In the genomic region with DNA sequence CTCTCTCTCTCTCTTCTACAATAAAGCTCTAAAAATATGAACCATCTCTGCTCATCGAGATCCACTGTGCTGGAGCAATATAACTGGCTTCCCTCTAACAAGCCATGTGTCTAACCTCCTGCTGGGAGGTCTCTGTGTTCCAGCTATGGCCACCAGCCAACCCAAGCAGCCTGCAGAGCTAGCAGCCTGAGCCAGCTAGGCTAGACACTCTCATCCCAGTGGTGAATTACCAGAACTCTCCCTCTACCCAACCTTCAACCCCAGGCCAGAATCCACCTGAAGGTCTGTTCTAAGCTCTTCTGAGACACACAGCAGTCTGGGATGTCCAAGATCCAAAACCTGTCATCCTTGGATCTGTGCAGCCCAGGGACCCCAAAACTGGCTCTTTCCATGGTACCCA, we compare ENCODE assay signal across 11 mouse cellular contexts.
DNase-seq lines count a peak whose midpoint lies in the region; ATAC-seq and TF ChIP-seq lines count a peak whose summit lies in the region.
"Had no signal": no experiment of that assay in that cellular context is flagged by ENCODE, and none has a peak within 500 bp of the region (broad histone marks: within the 10 kb centered on the region; RNA-seq: fewer than 3 reads in every experiment).

No protein-coding gene starts in this region.

- H3K4me1 ChIP-seq in kidney, embryonic 14.5 days (ENCODE audit: control insufficient read depth, insufficient read depth, low read length), result no peaks in the 10 kb centered on the region
- peaks cover 2% of the 10 kb centered on the region; the same call in 1 of the 2 replicates for H3K4me1 ChIP-seq in cerebellum, adult 2 months (ENCODE audit: control insufficient read depth, insufficient read depth, low read length)
- H3K4me1 ChIP-seq in neural tube, embryonic 15.5 days, result no peaks in the 10 kb centered on the region

- no peak overlapping the region for H3K27ac ChIP-seq in kidney, embryonic 14.5 days (ENCODE audit: low read depth, low read length)
- no peak overlapping the region for H3K27ac ChIP-seq in cerebellum, adult 2 months (ENCODE audit: insufficient read depth, low read length)
- H3K27ac ChIP-seq in neural tube, embryonic 15.5 days (replicated peaks), result no peak overlapping the region

- no peak for TF ChIP-seq POLR2A in cerebellum, adult 2 months (IDR thresholded peaks at IDR 0.05; ENCODE audit: borderline replicate concordance, insufficient read depth, low read length)

- TF ChIP-seq CTCF in cerebellum, adult 2 months (IDR thresholded peaks at IDR 0.05; ENCODE audit: borderline replicate concordance, insufficient read depth, low read depth, low read length), result no peak

- no peak overlapping the region for H3K4me3 ChIP-seq in kidney, embryonic 14.5 days (ENCODE audit: low read length)
- H3K4me3 ChIP-seq in cerebellum, adult 2 months (replicated peaks; ENCODE audit: insufficient read depth, low read depth, low read length), result no peak overlapping the region
- no peak overlapping the region for H3K4me3 ChIP-seq in neural tube, embryonic 15.5 days (replicated peaks)

- 80% methylated on average over 1 of the region's 1 CpGs for WGBS in kidney, embryonic 14.5 days
- 0% methylated on average over 1 of the region's 1 CpGs for WGBS in cerebellum, adult 2 months
- WGBS in neural tube, embryonic 15.5 days, result 77% methylated on average over 1 of the region's 1 CpGs

- DNase-seq in cerebellum, adult 11 months, result peak; percentile 3
- no peak for DNase-seq in kidney, adult 9 months
- DNase-seq in cerebellum, adult 2 months, result peak; percentile 46 to 59
- DNase-seq in kidney, postnatal 4 days, result peak; percentile 49 to 50
- no peak for DNase-seq in ovary, postnatal 36 days (ENCODE audit: low spot score)
- DNase-seq: liver had no signal

- no peak overlapping the region for H3K4me2 ChIP-seq in kidney, embryonic 14.5 days (replicated peaks; ENCODE audit: low read depth, low read length)
- H3K4me2 ChIP-seq in neural tube, embryonic 15.5 days, result no peak overlapping the region

- H3K9me3 ChIP-seq in kidney, embryonic 14.5 days (ENCODE audit: control insufficient read depth, low read length), result no peaks in the 10 kb centered on the region
- no peaks in the 10 kb centered on the region for H3K9me3 ChIP-seq in neural tube, embryonic 15.5 days (replicated peaks)

- no peak for ATAC-seq in cerebellum, adult (ENCODE audit: insufficient number of reproducible peaks, low FRiP score, low TSS enrichment)
- 0 out of 2 replicates have a peak, but pooled peaks have one; percentile 43 for ATAC-seq in kidney, embryonic 14.5 days (ENCODE audit: low FRiP score, low TSS enrichment)
- ATAC-seq in neural tube, embryonic 15.5 days (ENCODE audit: low FRiP score), result no peak; the same call in 1 of the 2 replicates
- ATAC-seq: lung, postnatal 0 days; midbrain, embryonic 16.5 days had no signal

- no peak overlapping the region for H3K9ac ChIP-seq in kidney, embryonic 14.5 days (ENCODE audit: low read depth, low read length)
- no peak overlapping the region for H3K9ac ChIP-seq in neural tube, embryonic 15.5 days (replicated peaks)

- H3K36me3 ChIP-seq in kidney, embryonic 14.5 days (ENCODE audit: control insufficient read depth, insufficient read depth, low read length), result no peaks in the 10 kb centered on the region
- H3K36me3 ChIP-seq in neural tube, embryonic 15.5 days, result no peaks in the 10 kb centered on the region

- no peaks in the 10 kb centered on the region for H3K27me3 ChIP-seq in kidney, embryonic 14.5 days (ENCODE audit: control insufficient read depth, insufficient read depth, low read length)
- H3K27me3 ChIP-seq in cerebellum, adult 2 months (ENCODE audit: control insufficient read depth, insufficient read depth, low read length), result no peaks in the 10 kb centered on the region
- H3K27me3 ChIP-seq in neural tube, embryonic 15.5 days (replicated peaks), result no peaks in the 10 kb centered on the region

Comparison
In these comparisons a context has a peak if more than half of its experiments do, and no peak if none do; other contexts are left out.
1. DNase-seq: peak in cerebellum, adult 11 months (single experiment), cerebellum, adult 2 months (2 of 2) and kidney, postnatal 4 days (2 of 2); none in kidney, adult 9 months (single experiment) and ovary, postnatal 36 days (single experiment).